Mouse (Mus musculus) gastrocnemius, postnatal 4 days (tissue): ENCODE measurements at regions not wholly inside any gene's neighbourhood (a gene's known extent, or its start where the extent isn't known, plus 50 kb on each side); places are given as distances from the start of the nearest gene placed in this dataset.
A peak's percentile ranks its signal among the peaks of the same experiment; 100 is the strongest.

Source experiments
- DNase-seq, 2 experiments: peaks; one replicate each; pipeline ENCODE4 v3.0.0; 2021 to 2022; ENCODE audit warnings: low spot score in 2 of 2, mixed read lengths in 2 of 2

GRCm38 (mm10) chr3:65608385-65608784 is 57.6 kb upstream of the Lekr1 start:
- DNase-seq, result no peak

GRCm38 (mm10) chr3:65611712-65612111 is 54.3 kb upstream of the Lekr1 start:
- DNase-seq, result no peak

- peak in 1 of 2 experiments; percentile 29 for DNase-seq
These were observed 53.6 kb upstream of the Lekr1 start for GRCm38 (mm10) chr3:65612387-65612786.

DNA sequence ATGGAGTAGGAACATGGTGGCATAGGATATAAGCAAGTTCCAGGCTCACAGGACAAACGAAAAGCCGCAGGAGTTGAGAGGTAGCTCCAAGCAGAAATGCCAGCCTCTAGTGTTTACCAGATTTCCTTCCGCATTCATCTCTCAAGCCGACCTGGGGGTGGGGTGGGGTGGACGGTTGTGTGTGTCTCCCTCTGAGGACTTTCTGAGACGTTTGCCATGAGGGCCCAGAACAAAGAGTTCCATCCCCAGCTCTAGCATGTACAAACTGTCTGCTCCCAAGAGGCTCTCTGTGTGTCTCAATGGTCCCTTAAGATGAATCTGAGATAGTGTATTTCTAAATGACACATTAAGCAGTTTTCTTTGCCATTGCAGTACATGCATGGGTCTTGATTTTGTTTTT is 53.1 kb upstream of the Lekr1 start:
- no peak for DNase-seq

- peak in 1 of 2 experiments; percentile 18 for DNase-seq
These were observed 51.1 kb upstream of the Lekr1 start for GRCm38 (mm10) chr3:65614901-65615300.
